Mouse (Mus musculus) yolk sac, embryonic 10.5 days (tissue): ENCODE measurements around the gene Vmn1r225.
"Not testable (repeated sequence)": the region's sequence is repeated elsewhere in the genome, so short reads cannot be mapped to it uniquely, and the experiment has no call there.

Experiments used
- DNase-seq: peaks from one replicate; pipeline ENCODE4 v3.0.0-alpha.2; 2017; ENCODE audit warnings: low spot score

The Vmn1r225 gene

GRCm38 (mm10) chr17:20497858-20498257, at the start of gene Vmn1r225:
Gene Vmn1r225 (plus strand): TSS chr17:20498158.
- DNase-seq: no peak

- DNase-seq: no peak
Observed at GRCm38 (mm10) chr17:20473311-20473710, 24.6 kb upstream of the Vmn1r225 start.

GRCm38 (mm10) chr17:20481231-20481630, 16.7 kb upstream of the Vmn1r225 start, which contains the start of gene Vmn2r108:
Gene Vmn2r108 (minus strand): TSS chr17:20481331.
- no peak for DNase-seq

GRCm38 (mm10) chr17:20508247-20508646, 10.3 kb downstream of the Vmn1r225 start:
- not testable (repeated sequence) for DNase-seq
